Mouse (Mus musculus) CH12.LX (cell line): ENCODE data around the gene E130208F15Rik. TPM values are rescaled to one million over a fixed set of nuclear protein-coding genes. Genes with fewer than 3 reads are reported as not detected.

Experiments used
- DNase-seq: peaks from one replicate; pipeline ENCODE4 v3.0.0-alpha.2; 2013; ENCODE audit errors: extremely low read depth
- H3K27ac ChIP-seq: 2 replicates; pipeline ENCODE4 v1.5.1; 2012; ENCODE audit warnings: low read depth, mild to moderate bottlenecking, control low read depth, moderate library complexity; ENCODE audit not compliant: insufficient read depth
- H3K27me3 ChIP-seq: replicated peaks from 2 replicates; pipeline ENCODE3; 2012; ENCODE audit warnings: inconsistent platforms
- H3K36me3 ChIP-seq, 2 experiments: replicated peaks in 1 of 2; 2 replicates each; pipeline versions ENCODE3 to v1.6.1; 2012; ENCODE audit warnings: inconsistent platforms in 1 of 2, low read length in 1 of 2, mild to moderate bottlenecking in 1 of 2, mixed read lengths in 1 of 2, moderate library complexity in 1 of 2; ENCODE audit not compliant: control insufficient read depth in 1 of 2, insufficient read depth in 1 of 2
- H3K4me1 ChIP-seq, 2 experiments: 2 replicates each; pipeline ENCODE4 v1.6.1; 2012; ENCODE audit warnings: inconsistent platforms in 1 of 2, moderate library complexity in 1 of 2; ENCODE audit not compliant: insufficient read depth in 2 of 2, control insufficient read depth in 1 of 2
- H3K4me2 ChIP-seq: 2 replicates; pipeline ENCODE4 v1.6.1; 2012; ENCODE audit warnings: low read depth, mild to moderate bottlenecking, control low read depth; ENCODE audit not compliant: poor library complexity, insufficient read depth, severe bottlenecking
- H3K4me3 ChIP-seq, 3 experiments: fragments of 150-350 bp in 1 of 3; sonication (generic) in 1 of 3; replicated peaks in 1 of 3; 2 replicates each; pipeline versions ENCODE3 to v1.5.1; 2011 to 2012; ENCODE audit warnings: low read depth in 2 of 3, low read length in 2 of 3, mild to moderate bottlenecking in 2 of 3, moderate library complexity in 2 of 3, control low read depth in 1 of 3, improper control_type of control experiment in 1 of 3, inconsistent platforms in 1 of 3, mixed read lengths in 1 of 3; ENCODE audit not compliant: poor library complexity in 1 of 3
- H3K79me2 ChIP-seq: replicated peaks from 2 replicates; pipeline ENCODE4 v1.6.1; 2012; ENCODE audit warnings: mild to moderate bottlenecking, moderate library complexity; ENCODE audit not compliant: control insufficient read depth, poor library complexity, insufficient read depth, severe bottlenecking; ENCODE audit errors: extremely low read depth
- H3K9ac ChIP-seq: 2 replicates; pipeline ENCODE4 v1.6.1; 2012; ENCODE audit warnings: low read depth, mild to moderate bottlenecking, control low read depth, moderate library complexity; ENCODE audit not compliant: insufficient read depth
- H3K9me3 ChIP-seq: replicated peaks from 2 replicates; pipeline ENCODE3; 2012; ENCODE audit warnings: low read length, inconsistent platforms, mixed read lengths
- CHD1 ChIP-seq: IDR thresholded peaks from 2 replicates; pipeline ENCODE4 v1.6.1; 2012; ENCODE audit warnings: low read depth, low read length, improper control_type of control experiment, inconsistent platforms
- CHD2 ChIP-seq: IDR thresholded peaks from 2 replicates; pipeline ENCODE4 v1.6.1; 2011; ENCODE audit warnings: low read length, improper control_type of control experiment
- E2F4 ChIP-seq: IDR thresholded peaks from 2 replicates; pipeline ENCODE4 v1.6.1; 2011; ENCODE audit warnings: low read depth, low read length, improper control_type of control experiment; ENCODE audit not compliant: insufficient replicate concordance
- EP300 ChIP-seq: IDR thresholded peaks from 2 replicates; pipeline ENCODE4 v1.6.1; 2011; ENCODE audit warnings: low read length, improper control_type of control experiment
- GABPA ChIP-seq: IDR thresholded peaks from 2 replicates; pipeline ENCODE4 v1.6.1; 2012; ENCODE audit warnings: low read depth, low read length, improper control_type of control experiment, inconsistent platforms; ENCODE audit not compliant: insufficient replicate concordance
- HCFC1 ChIP-seq: IDR thresholded peaks from 2 replicates; pipeline ENCODE4 v1.6.1; 2012; ENCODE audit warnings: low read depth, mild to moderate bottlenecking, inconsistent platforms, low read length, improper control_type of control experiment
- JUN ChIP-seq: IDR thresholded peaks from 2 replicates; pipeline ENCODE4 v1.6.1; 2011; ENCODE audit warnings: low read depth, mild to moderate bottlenecking, low read length, improper control_type of control experiment, moderate library complexity; ENCODE audit not compliant: insufficient read depth
- JUND ChIP-seq: conservative IDR thresholded peaks from 2 replicates; pipeline ENCODE4 v1.6.1; 2011; ENCODE audit warnings: low read depth, low read length, improper control_type of control experiment
- KAT2A ChIP-seq: IDR thresholded peaks from 2 replicates; pipeline ENCODE4 v1.6.1; 2012; ENCODE audit warnings: low read length, improper control_type of control experiment, inconsistent platforms; ENCODE audit not compliant: insufficient replicate concordance
- MEF2A ChIP-seq: IDR thresholded peaks from 2 replicates; pipeline ENCODE4 v1.6.1; 2014; ENCODE audit warnings: low read depth, mild to moderate bottlenecking, inconsistent platforms, low read length, improper control_type of control experiment, borderline replicate concordance
- MXI1 ChIP-seq: IDR thresholded peaks from 2 replicates; pipeline ENCODE4 v1.6.1; 2011; ENCODE audit warnings: mild to moderate bottlenecking, low read depth, low read length, improper control_type of control experiment
- NELFE ChIP-seq: IDR thresholded peaks from 2 replicates; pipeline ENCODE4 v1.6.1; 2011; ENCODE audit warnings: low read depth, low read length, improper control_type of control experiment
- PAX5 ChIP-seq: IDR thresholded peaks from 2 replicates; pipeline ENCODE4 v1.6.1; 2012; ENCODE audit warnings: low read length, inconsistent platforms, mixed read lengths
- POLR2A ChIP-seq: IDR thresholded peaks from 2 replicates; pipeline ENCODE4 v1.6.1; 2011; ENCODE audit warnings: low read depth, mild to moderate bottlenecking, improper control_type of control experiment, low read length
- RCOR1 ChIP-seq: conservative IDR thresholded peaks from 2 replicates; pipeline ENCODE4 v1.6.1; 2012; ENCODE audit warnings: low read depth, mild to moderate bottlenecking, inconsistent platforms, low read length, improper control_type of control experiment
- SIN3A ChIP-seq: IDR thresholded peaks from 2 replicates; pipeline ENCODE4 v1.6.1; 2012; ENCODE audit warnings: low read length, improper control_type of control experiment, inconsistent platforms
- SMC3 ChIP-seq: IDR thresholded peaks from 2 replicates; pipeline ENCODE4 v1.6.1; 2011; ENCODE audit warnings: low read depth, low read length, improper control_type of control experiment
- TBP ChIP-seq: conservative IDR thresholded peaks from 2 replicates; pipeline ENCODE4 v1.6.1; 2011; ENCODE audit warnings: low read depth, low read length, improper control_type of control experiment
- TCF12 ChIP-seq: IDR thresholded peaks from 2 replicates; pipeline ENCODE4 v1.6.1; 2014; ENCODE audit warnings: low read depth, mild to moderate bottlenecking, inconsistent platforms, low read length, improper control_type of control experiment
- UBTF ChIP-seq: IDR thresholded peaks from 2 replicates; pipeline ENCODE4 v1.6.1; 2012; ENCODE audit warnings: low read depth, mild to moderate bottlenecking, inconsistent platforms, low read length, improper control_type of control experiment, moderate library complexity
- USF1 ChIP-seq: IDR thresholded peaks from 2 replicates; pipeline ENCODE4 v1.6.1; 2014; ENCODE audit warnings: low read depth, mild to moderate bottlenecking, inconsistent platforms, low read length, improper control_type of control experiment
- USF2 ChIP-seq: conservative IDR thresholded peaks from 2 replicates; pipeline ENCODE4 v1.6.1; 2011; ENCODE audit warnings: low read depth, low read length, improper control_type of control experiment
- ZC3H11A ChIP-seq: IDR thresholded peaks from 2 replicates; pipeline ENCODE4 v1.6.1; 2012; ENCODE audit warnings: low read depth, mild to moderate bottlenecking, inconsistent platforms, low read length, improper control_type of control experiment
- ZKSCAN1 ChIP-seq: IDR thresholded peaks from 2 replicates; pipeline ENCODE4 v1.6.1; 2012; ENCODE audit warnings: low read depth, inconsistent platforms, low read length, improper control_type of control experiment, borderline replicate concordance
- ZMIZ1 ChIP-seq: IDR thresholded peaks from 2 replicates; pipeline ENCODE4 v1.6.1; 2012; ENCODE audit warnings: low read depth, mild to moderate bottlenecking, inconsistent platforms, low read length, improper control_type of control experiment
- ZNF384 ChIP-seq: IDR thresholded peaks from 2 replicates; pipeline ENCODE4 v1.6.1; 2012; ENCODE audit warnings: low read depth, low read length, improper control_type of control experiment, inconsistent platforms
- dilution Hi-C: fragments of 300-500 bp; cut with MboI; formaldehyde crosslinking; loops from 2 replicates; pipeline ENCODE4 v1.14.3; 2020; ENCODE audit warnings: low sequenced_read_pairs; ENCODE audit not compliant: extremely low pct_unique_long_range_greater_than_20kb, extremely low pct_ligation_motif_present
- in situ Hi-C: fragments of 300-500 bp; cut with MboI; formaldehyde crosslinking; loops from 3 replicates; pipeline ENCODE4 v1.14.3; 2019; ENCODE audit warnings: low sequenced_read_pairs, low pct_ligation_motif_present, low pct_unique_long_range_greater_than_20kb, mixed read lengths
- polyA plus RNA-seq: library from polyadenylated mRNA; unstranded; fragments of >175 nt; gene quantifications from 2 replicates; pipeline ENCODE4 v1.2.1, GENCODE M21; 2012; ENCODE audit warnings: low read depth; ENCODE audit not compliant: insufficient read length
- total RNA-seq, 2 experiments: library from RNA; depleted of rRNA; stranded (reverse); fragments of 300-350 nt in 1 of 2; fragments of >200 nt in 1 of 2; gene quantifications; 2 replicates each; pipeline ENCODE4 v1.2.3; 2012 to 2014

Gene E130208F15Rik
- total and polyA plus RNA-seq, 3 experiments: 0.70 to 9.7 (median 5.6) TPM

- H3K4me2 ChIP-seq: no peak overlapping the region
- no peak for DNase-seq
- H3K27me3 ChIP-seq: peaks cover 78% of the 10 kb centered on the region
- peaks cover 2 to 4% of the 10 kb centered on the region in 2 experiments; a peak in 2 of 4 replicates for H3K4me1 ChIP-seq
- in situ Hi-C loops: no loop called here
- H3K27ac ChIP-seq: no peak overlapping the region
- dilution Hi-C loops: no loop called here
- H3K9ac ChIP-seq: no peak overlapping the region
- TF ChIP-seq HCFC1: no peak
- TF ChIP-seq USF2: no peak
- TF ChIP-seq ZKSCAN1: no peak
- TF ChIP-seq CHD2: no peak
- TF ChIP-seq MXI1: no peak
- H3K9me3 ChIP-seq: peaks cover 8% of the 10 kb centered on the region
- H3K79me2 ChIP-seq: no peaks in the 10 kb centered on the region
- H3K4me3 ChIP-seq: no peak overlapping the region
- H3K36me3 ChIP-seq: no peaks in the 10 kb centered on the region
Observed at GRCm38 (mm10) chr7:30333436-30333835, 11.9 kb downstream of the E130208F15Rik start.

GRCm38 (mm10) chr7:30334563-30334962, 13.0 kb downstream of the E130208F15Rik start:
- in situ Hi-C loops (no loop called here), dilution Hi-C loops (no loop called here)
- Histone ChIP-seq H3K9me3 (no peaks in the 10 kb centered on the region), H3K9ac (no peak overlapping the region), H3K27me3 (peaks cover 81% of the 10 kb centered on the region), H3K79me2 (no peaks in the 10 kb centered on the region), H3K4me1 (peaks cover 2 to 4% of the 10 kb centered on the region in 2 experiments; a peak in 2 of 4 replicates), H3K27ac (no peak overlapping the region)
- TF ChIP-seq GABPA (no peak), JUN (no peak), E2F4 (no peak), UBTF (no peak), USF2 (no peak), JUND (no peak), USF1 (no peak), CHD2 (no peak), ZNF384 (no peak)
- TF ChIP-seq, all 38 proteins: peak for 0
- H3K36me3 ChIP-seq: no peaks in the 10 kb centered on the region
- no peak overlapping the region for H3K4me3 ChIP-seq
- no peak overlapping the region for H3K4me2 ChIP-seq
- DNase-seq: no peak

GRCm38 (mm10) chr7:30335688-30336087, 14.1 kb downstream of the E130208F15Rik start:
- in situ Hi-C loops: no loop called here
- TF ChIP-seq JUN: no peak
- TF ChIP-seq KAT2A: no peak
- TF ChIP-seq E2F4: no peak
- TF ChIP-seq NELFE: no peak
- no peak for TF ChIP-seq TCF12
- no peak for TF ChIP-seq TBP
- TF ChIP-seq USF2: no peak
- TF ChIP-seq MEF2A: no peak
- no peak for TF ChIP-seq EP300
- no peak for TF ChIP-seq SIN3A
- TF ChIP-seq ZKSCAN1: no peak
- no peak for TF ChIP-seq RCOR1
- no peak for TF ChIP-seq CHD1
- no peak for TF ChIP-seq CHD2
- no peak for TF ChIP-seq ZMIZ1
- no peak for TF ChIP-seq POLR2A
- TF ChIP-seq USF1: no peak
- TF ChIP-seq PAX5: no peak
- no peak for TF ChIP-seq SMC3
- no peak for TF ChIP-seq ZC3H11A
- no peaks in the 10 kb centered on the region for H3K79me2 ChIP-seq
- H3K27ac ChIP-seq: no peak overlapping the region
- H3K9me3 ChIP-seq: no peaks in the 10 kb centered on the region
- no peak overlapping the region for H3K4me2 ChIP-seq
- peaks cover 82% of the 10 kb centered on the region for H3K27me3 ChIP-seq
- dilution Hi-C loops: no loop called here
- DNase-seq: no peak
- no peak overlapping the region for H3K4me3 ChIP-seq
- H3K9ac ChIP-seq: no peak overlapping the region
- no peaks in the 10 kb centered on the region for H3K36me3 ChIP-seq
- H3K4me1 ChIP-seq: peaks cover 2 to 4% of the 10 kb centered on the region in 2 experiments; a peak in 2 of 4 replicates
